8 mouse cellular contexts compared by ENCODE assay signal in genomic region chr4:125114638-125115037, GRCm38 (mm10). TPM values are rescaled to one million over a fixed set of nuclear protein-coding genes. Genes with fewer than 3 reads are reported as not detected.
A peak's percentile ranks its signal among the peaks of the same experiment; 100 is the strongest.
DNase-seq lines count a peak whose midpoint lies in the region; ATAC-seq lines count a peak whose summit lies in the region.

No protein-coding gene starts in this region.

- peaks cover 14% of the 10 kb centered on the region for H3K4me1 ChIP-seq in hindbrain, embryonic 16.5 days (ENCODE audit: control insufficient read depth, insufficient read depth, low read depth, low read length)

- peaks cover 13% of the 10 kb centered on the region; the same call in 1 of the 2 replicates for H3K36me3 ChIP-seq in hindbrain, embryonic 16.5 days (ENCODE audit: control insufficient read depth, insufficient read depth, low read length)

- DNase-seq in MN1 (ENCODE audit: low spot score) = peak; percentile 63
- DNase-seq in cerebellum, adult 9-10 months = peak; percentile 79
- DNase-seq in left cerebral cortex, adult 11 months (ENCODE audit: low spot score) = peak; percentile 88
- peak; percentile 86 for DNase-seq in lung, postnatal 25 days (ENCODE audit: low spot score)
- peak; percentile 20 for DNase-seq in retina, adult 2 months (ENCODE audit: low read depth, low spot score)
- DNase-seq in thymus, postnatal 25 days = peak; percentile 88

- H3K9ac ChIP-seq in hindbrain, embryonic 16.5 days (ENCODE audit: low read depth, low read length) = peak overlapping the region; percentile 39

- H3K27ac ChIP-seq in hindbrain, embryonic 16.5 days (ENCODE audit: low read depth, low read length) = no peak overlapping the region

- H3K9me3 ChIP-seq in hindbrain, embryonic 16.5 days (ENCODE audit: control insufficient read depth, low read length) = no peaks in the 10 kb centered on the region

- H3K4me2 ChIP-seq in hindbrain, embryonic 16.5 days (ENCODE audit: low read length) = no peak overlapping the region

- ATAC-seq in frontal cortex, adult (ENCODE audit: low TSS enrichment) = peak; percentile 73
- peak; percentile 40 for ATAC-seq in hindbrain, embryonic 16.5 days

- no peak overlapping the region for H3K4me3 ChIP-seq in hindbrain, embryonic 16.5 days (ENCODE audit: low read length)

- no peaks in the 10 kb centered on the region for H3K27me3 ChIP-seq in hindbrain, embryonic 16.5 days (replicated peaks; ENCODE audit: control insufficient read depth, insufficient read depth, low read length)

- WGBS in hindbrain, embryonic 16.5 days = 9% methylated on average over 6 of the region's 6 CpGs

RNA-seq across cellular contexts. Expression of gene Zc3h12a, which starts 13.0 kb away (rescaled TPM):
- 0.23 and 0.31 TPM in 2 replicates for polyA plus RNA-seq in hindbrain, embryonic 16.5 days (2015; fragmentation: Nextera tagmentation; extraction: Ambion mirVana)

RNA-seq across cellular contexts. Expression of gene Meaf6, which starts 29.7 kb away (rescaled TPM):
- polyA plus RNA-seq in hindbrain, embryonic 16.5 days (2015; fragmentation: Nextera tagmentation; extraction: Ambion mirVana) = 147 and 151 TPM in 2 replicates

RNA-seq across cellular contexts. Expression of gene Snip1, which starts 48.2 kb away (rescaled TPM):
- polyA plus RNA-seq in hindbrain, embryonic 16.5 days (2015; fragmentation: Nextera tagmentation; extraction: Ambion mirVana) = 20.6 and 22.0 TPM in 2 replicates

RNA-seq across cellular contexts. Expression of gene Dnali1, which starts 49.1 kb away (rescaled TPM):
- polyA plus RNA-seq in hindbrain, embryonic 16.5 days (2015; fragmentation: Nextera tagmentation; extraction: Ambion mirVana) = 1.2 and 1.4 TPM in 2 replicates

Comparison
In these comparisons a context has a peak if more than half of its experiments do, and no peak if none do; other contexts are left out.
1. DNase-seq: peak in every context shown above with its lines; median percentile 88 in left cerebral cortex, adult 11 months; 88 in thymus, postnatal 25 days; 86 in lung, postnatal 25 days; 79 in cerebellum, adult 9-10 months; 63 in MN1; 20 in retina, adult 2 months.